Mouse (Mus musculus) E14TG2a.4 (cell line): ENCODE data around the gene Pcolce2.

Source experiments
- CTCF ChIP-seq: conservative IDR thresholded peaks from 2 replicates; pipeline ENCODE4 v1.5.1; 2014; ENCODE audit warnings: low read length
- NANOG ChIP-seq: IDR thresholded peaks from 2 replicates; pipeline ENCODE4 v1.6.1; 2014; ENCODE audit warnings: borderline replicate concordance, low read length, mixed read lengths
- POU5F1 ChIP-seq: IDR thresholded peaks from 2 replicates; pipeline ENCODE4 v1.6.1; 2014; ENCODE audit warnings: low read length, borderline replicate concordance

DNA sequence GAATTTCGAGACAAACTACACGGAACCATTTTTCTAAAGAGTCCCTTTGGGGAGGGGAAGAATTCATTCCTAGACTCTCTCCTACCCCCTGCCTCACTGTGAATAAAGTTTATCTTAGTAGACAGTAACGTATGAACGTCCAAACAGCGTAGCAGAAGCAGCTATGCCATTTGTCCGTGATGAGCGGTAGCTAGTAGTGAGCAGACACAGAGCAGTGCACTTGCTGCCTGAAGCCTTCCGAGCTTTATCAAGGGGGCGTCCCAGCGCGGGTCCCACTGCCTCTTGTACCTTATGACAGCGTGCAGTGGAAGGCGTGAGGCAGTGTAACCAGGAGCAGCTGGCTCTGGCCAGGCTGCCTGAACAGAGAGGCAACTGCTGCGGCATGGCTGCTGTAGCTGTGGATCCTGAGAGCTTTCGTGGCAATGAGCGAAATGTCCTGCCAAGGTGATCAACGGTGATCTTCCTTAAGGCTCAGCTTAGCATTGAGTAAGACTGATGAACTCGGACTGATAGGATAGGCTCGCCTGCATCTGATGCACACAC lies 39.2 kb upstream of the Pcolce2 start:
- TF ChIP-seq CTCF (no peak), POU5F1 (no peak), NANOG (no peak)
